Mouse (Mus musculus) hindbrain, postnatal 0 days (tissue): ENCODE measurements around the gene Pax5. TPM values are rescaled to one million over a fixed set of nuclear protein-coding genes. Genes with fewer than 3 reads are reported as not detected.

Experiments
- ATAC-seq: fragments of 200-750 bp; cut with Nextera tagmentation; 2 replicates; pipeline ENCODE4 v1.8.0; 2017; ENCODE audit warnings: mild to moderate bottlenecking, moderate TSS enrichment, moderate library complexity
- DNase-seq: peaks from one replicate; pipeline ENCODE4 v3.0.0-alpha.2; 2015; ENCODE audit warnings: low spot score
- H3K27ac ChIP-seq: fragments of 300-500 bp; sonication (generic); 2 replicates; pipeline ENCODE4 v1.5.1; 2014; ENCODE audit warnings: mild to moderate bottlenecking
- H3K27me3 ChIP-seq: fragments of 300-500 bp; sonication (generic); 2 replicates; pipeline ENCODE4 v1.6.1; 2014; ENCODE audit warnings: low read length, mixed read lengths; ENCODE audit not compliant: insufficient read depth
- H3K36me3 ChIP-seq: fragments of 300-500 bp; sonication (generic); 2 replicates; pipeline ENCODE4 v1.6.1; 2014; ENCODE audit warnings: low read length, mixed read lengths; ENCODE audit not compliant: insufficient read depth
- H3K4me1 ChIP-seq: fragments of 300-500 bp; sonication (generic); 2 replicates; pipeline ENCODE4 v1.6.1; 2014; ENCODE audit warnings: antibody characterized with exemption, low read length, mixed read lengths; ENCODE audit not compliant: insufficient read depth
- H3K4me2 ChIP-seq: fragments of 300-500 bp; sonication (generic); 2 replicates; pipeline ENCODE4 v1.6.1; 2014; ENCODE audit warnings: low read depth, mild to moderate bottlenecking, low read length, moderate library complexity, mixed read lengths
- H3K4me3 ChIP-seq: fragments of 300-500 bp; sonication (generic); 2 replicates; pipeline ENCODE4 v1.5.1; 2014; ENCODE audit warnings: low read length
- H3K9ac ChIP-seq: fragments of 300-500 bp; sonication (generic); replicated peaks from 2 replicates; pipeline ENCODE4 v1.6.1; 2014; ENCODE audit warnings: mild to moderate bottlenecking, low read length, moderate library complexity, mixed read lengths
- H3K9me3 ChIP-seq: fragments of 300-500 bp; sonication (generic); 2 replicates; pipeline ENCODE4 v1.6.1; 2016; ENCODE audit warnings: low read length, mixed read lengths
- CTCF ChIP-seq: IDR thresholded peaks from 2 replicates; pipeline ENCODE4 v1.5.1; 2016; ENCODE audit warnings: antibody characterized with exemption, control low read depth, low read depth
- WGBS: fragments of 180-500 bp; shearing (Covaris S2); extraction: QIAGEN DNeasy Blood & Tissue Kit; methylation state at CpG from one replicate; pipeline ENCODE4 v1.1.7; 2014; 5-methylcytosine and 5-hydroxymethylcytosine counted together
- polyA plus RNA-seq: library from polyadenylated mRNA; unstranded; fragments of >200 nt; fragmentation: Nextera tagmentation; extraction: Ambion mirVana; gene quantifications from 2 replicates; pipeline ENCODE4 v1.2.1, GENCODE M21; 2015
- total RNA-seq: library from RNA; depleted of rRNA; stranded (reverse); fragments of >200 nt; gene quantifications from 2 replicates; pipeline ENCODE4 v1.2.3, GENCODE M21; 2014

The Pax5 gene
- total and polyA plus RNA-seq, 2 experiments from 2014 or later, result 0.81 to 10.0 TPM

DNA sequence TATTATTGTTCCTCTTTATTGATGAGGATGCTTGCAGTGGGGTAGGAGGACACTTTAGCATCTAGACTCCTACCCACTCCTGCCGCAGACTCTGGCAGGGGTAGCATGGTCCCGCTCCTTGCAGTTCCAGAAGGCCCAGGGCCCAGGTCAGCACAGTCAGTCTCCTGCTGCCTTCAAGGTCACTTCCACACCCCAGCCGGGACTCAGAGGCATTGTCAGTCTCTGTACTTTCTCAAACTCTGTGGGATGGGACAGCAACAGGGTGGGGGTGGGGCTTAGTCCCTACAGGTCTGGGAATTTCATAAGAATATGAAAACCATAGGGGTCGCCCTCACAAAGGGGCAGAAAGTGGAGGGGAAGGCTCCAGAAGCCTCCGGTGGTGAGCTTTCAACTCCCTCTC lies 177.0 kb downstream of the Pax5 start:
- no peak overlapping the region for H3K9ac ChIP-seq
- no peak overlapping the region for H3K4me2 ChIP-seq
- no peaks in the 10 kb centered on the region for H3K36me3 ChIP-seq
- H3K9me3 ChIP-seq, result no peaks in the 10 kb centered on the region
- H3K4me3 ChIP-seq, result no peak overlapping the region
- no peaks in the 10 kb centered on the region for H3K27me3 ChIP-seq
- ATAC-seq, result no peak
- H3K27ac ChIP-seq, result no peak overlapping the region
- H3K4me1 ChIP-seq, result peaks cover 14% of the 10 kb centered on the region
- 72% methylated on average over 5 of the region's 5 CpGs for WGBS
- no peak for TF ChIP-seq CTCF
- no peak for DNase-seq

DNA sequence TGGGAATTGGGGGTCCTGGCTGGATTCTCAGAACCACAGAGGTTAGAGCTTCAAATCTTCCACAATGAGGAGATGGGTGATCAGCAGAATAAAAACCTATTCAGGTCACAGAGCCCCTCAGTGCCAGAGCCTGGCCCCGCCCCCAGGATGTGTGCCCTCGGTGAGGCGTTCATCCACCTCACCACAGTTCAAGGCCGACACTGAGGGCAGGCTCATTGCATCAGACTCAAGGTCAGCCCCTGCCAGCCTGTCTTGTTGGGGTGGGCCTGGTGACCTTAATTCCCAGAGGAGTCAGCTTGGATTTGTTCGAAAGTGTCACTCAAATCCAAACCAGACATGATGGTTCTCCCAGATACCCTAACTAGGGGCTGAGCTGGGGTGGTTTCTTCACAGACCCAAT lies 177.6 kb downstream of the Pax5 start:
- no peak for DNase-seq
- no peak for TF ChIP-seq CTCF
- Histone ChIP-seq H3K4me3 (no peak overlapping the region), H3K27me3 (no peaks in the 10 kb centered on the region), H3K4me1 (peaks cover 14% of the 10 kb centered on the region), H3K4me2 (no peak overlapping the region), H3K9ac (no peak overlapping the region), H3K36me3 (no peaks in the 10 kb centered on the region), H3K9me3 (no peaks in the 10 kb centered on the region), H3K27ac (no peak overlapping the region)
- WGBS, result 82% methylated on average over 5 of the region's 5 CpGs
- no peak for ATAC-seq

DNA sequence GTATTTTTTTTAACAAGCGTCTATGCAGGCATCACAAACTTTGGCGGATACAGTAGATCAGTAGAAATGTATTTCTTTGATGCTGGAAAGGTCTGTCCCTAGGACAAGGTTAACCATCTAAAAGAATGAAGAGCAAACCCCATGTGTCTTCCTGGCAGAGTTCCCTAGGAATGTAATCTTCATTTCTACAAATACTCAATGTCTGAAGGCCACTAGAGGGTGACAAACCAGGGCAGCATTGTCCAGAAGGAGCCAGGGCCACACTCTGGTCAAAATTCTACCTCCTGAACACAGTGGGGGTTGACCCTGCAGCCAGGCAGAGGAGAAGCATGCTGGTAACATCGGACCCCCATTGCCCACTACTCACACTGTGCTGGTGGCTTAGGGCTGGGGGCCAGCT lies 185.0 kb downstream of the Pax5 start:
- peak; percentile 54 for TF ChIP-seq CTCF
- no peak overlapping the region for H3K4me2 ChIP-seq
- ATAC-seq, result no peak
- peak; percentile 42 for DNase-seq
- no peak overlapping the region for H3K27ac ChIP-seq
- H3K36me3 ChIP-seq, result no peaks in the 10 kb centered on the region
- no peaks in the 10 kb centered on the region; the same call in 1 of the 2 replicates for H3K27me3 ChIP-seq
- H3K4me1 ChIP-seq, result no peaks in the 10 kb centered on the region
- H3K9ac ChIP-seq, result no peak overlapping the region
- H3K4me3 ChIP-seq, result no peak overlapping the region
- no peaks in the 10 kb centered on the region for H3K9me3 ChIP-seq
- WGBS, result 68% methylated on average over 3 of the region's 3 CpGs

DNA sequence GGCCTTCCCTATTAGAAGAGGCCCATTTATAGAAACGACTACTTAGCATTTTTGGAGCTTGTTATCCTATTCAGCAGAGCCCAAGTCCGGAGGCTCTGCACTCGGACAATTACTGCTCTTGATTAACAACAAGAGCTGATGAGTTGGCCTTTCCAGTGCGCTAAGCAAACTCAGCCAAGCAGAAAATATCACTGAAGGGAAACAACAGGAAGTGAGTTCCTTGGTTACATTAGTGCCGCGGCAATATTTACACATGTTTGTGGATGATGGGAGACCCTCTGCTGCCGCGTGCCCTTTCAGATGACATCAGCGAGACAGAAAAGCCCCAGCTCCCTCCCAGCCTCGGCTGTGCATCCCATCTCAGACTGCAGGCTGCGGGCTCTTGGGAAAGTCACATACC lies 191.4 kb downstream of the Pax5 start:
- ATAC-seq, result peak; percentile 89
- peak; percentile 77 for DNase-seq
- Histone ChIP-seq H3K4me2 (no peak overlapping the region), H3K27me3 (no peaks in the 10 kb centered on the region), H3K9me3 (no peaks in the 10 kb centered on the region), H3K27ac (0 out of 2 replicates have a peak overlapping the region, but pooled peaks have one; percentile 1), H3K4me3 (no peak overlapping the region), H3K4me1 (0 out of 2 replicates have a peak, but pooled peaks cover 10% of the 10 kb centered on the region), H3K36me3 (no peaks in the 10 kb centered on the region), H3K9ac (no peak overlapping the region)
- 23% methylated on average over 11 of the region's 11 CpGs for WGBS
- TF ChIP-seq CTCF, result no peak

DNA sequence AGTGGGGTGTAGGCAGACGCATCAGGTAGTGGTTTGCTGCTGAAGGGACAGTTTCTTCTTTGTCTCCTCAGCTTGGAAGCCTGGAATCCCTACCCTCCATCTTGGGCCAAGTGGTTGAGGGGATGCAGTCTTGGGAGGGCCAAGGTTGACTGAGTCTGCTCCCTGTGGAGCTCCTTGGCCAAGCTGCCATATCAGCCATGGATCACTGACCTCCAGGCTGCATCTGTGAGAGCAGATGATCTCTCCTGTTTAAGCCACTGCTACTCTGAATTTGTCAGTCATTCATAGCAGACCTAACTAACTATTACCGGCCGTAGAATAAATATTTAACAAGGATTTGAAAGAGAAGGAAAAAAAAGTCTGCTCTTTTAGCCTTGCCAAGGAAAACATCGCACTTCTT lies 196.3 kb downstream of the Pax5 start:
- DNase-seq (no peak), ATAC-seq (no peak)
- Histone ChIP-seq H3K36me3 (no peaks in the 10 kb centered on the region), H3K4me3 (no peak overlapping the region), H3K9ac (no peak overlapping the region), H3K4me1 (0 out of 2 replicates have a peak, but pooled peaks cover 10% of the 10 kb centered on the region), H3K9me3 (no peaks in the 10 kb centered on the region), H3K27me3 (no peaks in the 10 kb centered on the region; the same call in 1 of the 2 replicates), H3K4me2 (no peak overlapping the region), H3K27ac (no peak overlapping the region)
- WGBS, result 72% methylated on average over 4 of the region's 4 CpGs
- no peak for TF ChIP-seq CTCF

DNA sequence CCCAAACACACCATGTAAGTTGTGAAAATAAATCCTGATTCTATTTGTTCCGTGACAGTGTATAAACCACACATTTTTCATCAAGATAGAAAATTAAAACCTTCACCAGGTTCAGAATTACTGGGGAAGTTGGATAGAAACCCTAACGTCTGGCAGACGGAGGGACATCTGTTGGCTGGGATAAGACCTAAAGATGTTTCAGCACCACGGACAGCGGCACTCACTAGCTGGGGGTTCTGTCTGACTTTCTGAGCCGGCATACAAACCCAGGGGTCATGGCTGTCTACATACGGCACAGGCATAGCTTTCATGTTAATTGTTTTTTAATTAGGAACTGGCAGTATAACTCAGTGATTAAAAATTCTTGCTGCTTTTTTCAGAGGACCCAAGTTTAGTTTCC lies 198.6 kb downstream of the Pax5 start:
- no peaks in the 10 kb centered on the region for H3K9me3 ChIP-seq
- no peak for TF ChIP-seq CTCF
- ATAC-seq (no peak), DNase-seq (peak; percentile 63)
- no peaks in the 10 kb centered on the region; the same call in 1 of the 2 replicates for H3K27me3 ChIP-seq
- H3K36me3 ChIP-seq, result no peaks in the 10 kb centered on the region
- 13% methylated on average over 7 of the region's 7 CpGs for WGBS
- no peaks in the 10 kb centered on the region for H3K4me1 ChIP-seq
- no peak overlapping the region for H3K4me3 ChIP-seq
- H3K4me2 ChIP-seq, result no peak overlapping the region
- no peak overlapping the region for H3K27ac ChIP-seq
- no peak overlapping the region for H3K9ac ChIP-seq

GRCm38 (mm10) chr4:44508386-44509226 lies 201.7 kb downstream of the Pax5 start:
- Histone ChIP-seq H3K36me3 (no peaks in the 10 kb centered on the region), H3K4me1 (no peaks in the 10 kb centered on the region), H3K27me3 (no peaks in the 10 kb centered on the region; the same call in 1 of the 2 replicates), H3K9me3 (no peaks in the 10 kb centered on the region), H3K27ac (0 out of 2 replicates have a peak overlapping the region, but pooled peaks have one; percentile 1), H3K4me3 (no peak overlapping the region), H3K4me2 (peak overlapping the region; percentile 25), H3K9ac (no peak overlapping the region)
- DNase-seq, result peak; percentile 69
- 21% methylated on average over 25 of the region's 25 CpGs for WGBS
- no peak for TF ChIP-seq CTCF
- peak; percentile 66; the same call in 1 of the 2 replicates for ATAC-seq
